Mouse (Mus musculus) cerebellum, adult 2 months (tissue): ENCODE results near the gene Degs2. TPM values are rescaled to one million over a fixed set of nuclear protein-coding genes. Genes with fewer than 3 reads are reported as not detected.
A peak's percentile ranks its signal among the peaks of the same experiment; 100 is the strongest.

ENCODE experiments used
- DNase-seq, 2 experiments: peaks; one replicate each; pipeline ENCODE4 v3.0.0; 2021
- H3K27ac ChIP-seq: fragments of 200-500 bp; 2 replicates; pipeline ENCODE4 v1.5.1; 2012; ENCODE audit warnings: low read length, control low read depth, inconsistent platforms; ENCODE audit not compliant: insufficient read depth
- H3K27me3 ChIP-seq: fragments of 200-500 bp; 2 replicates; pipeline ENCODE4 v1.6.1; 2012; ENCODE audit warnings: inconsistent platforms, mild to moderate bottlenecking, low read length, moderate library complexity; ENCODE audit not compliant: control insufficient read depth, insufficient read depth
- H3K4me1 ChIP-seq: fragments of 200-500 bp; 2 replicates; pipeline ENCODE4 v1.6.1; 2011; ENCODE audit warnings: low read length; ENCODE audit not compliant: control insufficient read depth, insufficient read depth
- H3K4me3 ChIP-seq: fragments of 200-500 bp; replicated peaks from 2 replicates; pipeline ENCODE3; 2011; ENCODE audit warnings: mild to moderate bottlenecking, low read depth, low read length, control low read depth; ENCODE audit not compliant: insufficient read depth
- CTCF ChIP-seq: fragments of 200-500 bp; IDR thresholded peaks from 2 replicates; pipeline ENCODE4 v1.5.1; 2011; ENCODE audit warnings: low read depth, mild to moderate bottlenecking, control low read depth, low read length, moderate library complexity, borderline replicate concordance; ENCODE audit not compliant: insufficient read depth
- POLR2A ChIP-seq: fragments of 200-500 bp; IDR thresholded peaks from 2 replicates; pipeline ENCODE4 v1.6.1; 2011; ENCODE audit warnings: low read length, control low read depth, borderline replicate concordance; ENCODE audit not compliant: insufficient read depth
- WGBS: fragments of 180-500 bp; shearing (Covaris S2); methylation state at CpG from one replicate; pipeline ENCODE4 v1.1.7; 2018; 5-methylcytosine and 5-hydroxymethylcytosine counted together
- polyA plus RNA-seq: library from polyadenylated mRNA; depleted of rRNA; stranded (reverse); fragments of >200 nt; gene quantifications from 2 replicates; pipeline ENCODE4 v1.2.3, GENCODE M21; 2012

Degs2 gene
- polyA plus RNA-seq, 1 experiment: 8.3 TPM

DNA sequence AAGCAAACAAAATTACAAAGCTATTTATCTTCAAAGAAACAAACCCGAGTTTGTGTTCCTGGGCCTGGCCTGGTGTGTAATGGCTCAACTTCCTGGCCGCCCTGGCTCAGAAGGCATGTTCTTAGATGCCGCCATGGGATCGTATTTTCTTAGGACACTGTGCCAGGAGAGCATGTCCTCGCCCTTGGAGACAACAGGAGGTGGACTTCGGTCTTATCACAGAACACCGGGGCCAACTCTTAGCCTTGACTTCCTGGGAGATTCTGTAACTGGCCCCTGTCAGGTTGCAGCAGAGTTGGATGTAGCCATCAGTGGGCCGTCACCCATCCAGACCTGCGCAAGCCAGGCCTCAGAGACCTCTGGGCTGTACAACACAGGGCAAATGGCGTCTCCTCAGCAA lies 2.5 kb downstream of the Degs2 start:
- TF ChIP-seq POLR2A (no peak), CTCF (no peak)
- Histone ChIP-seq H3K27me3 (peaks cover 3% of the 10 kb centered on the region; the same call in 1 of the 2 replicates), H3K27ac (no peak overlapping the region; the same call in 1 of the 2 replicates), H3K4me3 (no peak overlapping the region), H3K4me1 (no peaks in the 10 kb centered on the region)
- WGBS: 65% methylated on average over 10 of the region's 10 CpGs
- no peak for DNase-seq

DNA sequence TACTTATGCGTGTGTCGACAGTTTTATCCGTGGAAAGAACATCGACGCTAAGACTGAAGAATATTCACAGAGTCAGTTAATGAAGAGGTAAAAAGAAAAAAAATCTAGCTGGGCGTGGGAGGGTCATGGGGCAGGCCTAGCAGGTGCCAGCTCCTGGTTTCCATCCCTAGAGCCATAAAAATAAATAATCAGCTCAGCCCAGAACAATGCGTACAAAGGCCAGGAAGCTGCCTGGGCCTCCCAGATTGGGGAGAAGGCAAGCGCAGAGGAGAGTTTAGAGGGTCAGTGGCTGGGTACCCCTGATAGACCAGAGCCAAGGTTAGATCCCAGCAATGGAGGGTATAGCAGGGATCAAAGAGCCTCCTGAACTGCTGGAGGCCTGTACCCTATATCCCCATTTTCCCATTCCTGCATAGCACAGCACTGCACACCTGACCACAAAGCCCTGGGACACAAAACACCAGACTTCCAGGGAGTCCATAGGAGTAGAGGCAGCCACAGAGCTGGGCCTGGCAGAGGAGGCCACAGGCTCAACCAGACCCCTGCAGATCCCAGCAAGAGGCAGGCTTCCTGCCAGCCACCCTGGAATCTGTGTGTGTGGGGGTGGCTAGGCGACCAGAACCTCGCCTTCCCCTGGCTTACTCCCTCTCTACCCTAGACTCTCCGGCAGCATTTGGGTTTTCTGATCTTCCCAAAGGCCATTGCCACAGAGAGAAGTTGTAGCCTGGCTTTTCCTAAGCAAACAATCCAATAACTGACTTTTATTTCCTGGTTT lies 3.2 kb downstream of the Degs2 start:
- H3K27ac ChIP-seq: no peak overlapping the region
- TF ChIP-seq CTCF (no peak), POLR2A (no peak)
- 76% methylated on average over 11 of the region's 11 CpGs for WGBS
- H3K4me1 ChIP-seq: no peaks in the 10 kb centered on the region
- no peak overlapping the region for H3K4me3 ChIP-seq
- peaks cover 3% of the 10 kb centered on the region; the same call in 1 of the 2 replicates for H3K27me3 ChIP-seq
- no peak for DNase-seq

GRCm38 (mm10) chr12:108694223-108694622 lies 7.9 kb downstream of the Degs2 start:
- no peak for TF ChIP-seq CTCF
- TF ChIP-seq POLR2A: no peak
- DNase-seq: no peak
- Histone ChIP-seq H3K27me3 (no peaks in the 10 kb centered on the region), H3K4me3 (no peak overlapping the region), H3K27ac (no peak overlapping the region), H3K4me1 (no peaks in the 10 kb centered on the region)
- WGBS: 91% methylated on average over 1 of the region's 1 CpGs

GRCm38 (mm10) chr12:108693592-108693991 lies 8.5 kb downstream of the Degs2 start:
- Histone ChIP-seq H3K4me1 (no peaks in the 10 kb centered on the region), H3K27ac (no peak overlapping the region), H3K4me3 (no peak overlapping the region), H3K27me3 (no peaks in the 10 kb centered on the region)
- 42% methylated on average over 2 of the region's 2 CpGs for WGBS
- DNase-seq: no peak
- TF ChIP-seq CTCF: no peak
- no peak for TF ChIP-seq POLR2A

DNA sequence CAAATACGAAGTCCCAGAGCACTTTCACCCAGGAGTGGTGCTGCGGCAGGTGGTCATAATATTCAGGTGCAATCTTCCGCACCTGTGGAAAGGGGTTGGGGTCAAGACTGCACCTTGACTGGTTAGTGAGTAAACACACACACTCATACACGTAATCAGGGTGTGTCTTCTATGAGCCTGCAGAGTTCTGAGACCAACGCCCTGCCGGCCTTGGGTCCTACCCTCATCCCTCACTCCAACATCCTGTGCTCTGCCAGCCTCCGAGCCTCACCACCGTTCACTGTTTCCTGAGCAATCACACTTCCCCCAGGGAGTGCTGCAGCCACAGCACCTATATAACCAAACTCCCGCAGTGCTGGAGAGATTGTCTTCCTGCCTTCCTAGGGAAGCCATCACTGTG lies 11.6 kb downstream of the Degs2 start:
- Histone ChIP-seq H3K27ac (no peak overlapping the region), H3K4me3 (no peak overlapping the region), H3K4me1 (peaks cover 8% of the 10 kb centered on the region; the same call in 1 of the 2 replicates), H3K27me3 (no peaks in the 10 kb centered on the region)
- WGBS: 67% methylated on average over 9 of the region's 9 CpGs
- no peak for TF ChIP-seq CTCF
- no peak for TF ChIP-seq POLR2A
- DNase-seq: no peak

GRCm38 (mm10) chr12:108689167-108689566 lies 12.9 kb downstream of the Degs2 start:
- Histone ChIP-seq H3K27ac (no peak overlapping the region), H3K27me3 (no peaks in the 10 kb centered on the region), H3K4me3 (no peak overlapping the region), H3K4me1 (peaks cover 8% of the 10 kb centered on the region; the same call in 1 of the 2 replicates)
- WGBS: 86% methylated on average over 9 of the region's 9 CpGs
- TF ChIP-seq CTCF (no peak), POLR2A (no peak)
- no peak for DNase-seq

DNA sequence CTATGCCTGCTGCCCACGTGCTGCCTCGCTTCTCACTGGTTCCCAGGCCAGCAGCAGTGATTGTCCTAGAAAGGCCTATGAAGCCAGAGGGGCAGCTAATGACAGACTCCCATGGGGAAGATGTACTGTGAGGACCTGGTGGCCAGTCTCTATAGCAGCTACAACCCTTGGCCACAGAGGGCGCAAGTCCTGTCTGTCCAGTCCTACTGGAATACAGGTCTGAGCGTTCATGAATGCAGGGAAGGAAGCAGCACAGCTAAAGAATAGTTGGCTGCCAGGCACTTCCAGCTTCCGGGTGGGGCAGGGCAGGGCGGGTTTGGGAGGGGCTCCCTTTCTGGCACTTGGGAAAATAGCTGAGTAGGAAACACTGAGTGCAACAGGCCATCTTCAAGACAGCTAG lies 15.2 kb downstream of the Degs2 start:
- no peak overlapping the region for H3K27ac ChIP-seq
- 62% methylated on average over 6 of the region's 6 CpGs for WGBS

DNA sequence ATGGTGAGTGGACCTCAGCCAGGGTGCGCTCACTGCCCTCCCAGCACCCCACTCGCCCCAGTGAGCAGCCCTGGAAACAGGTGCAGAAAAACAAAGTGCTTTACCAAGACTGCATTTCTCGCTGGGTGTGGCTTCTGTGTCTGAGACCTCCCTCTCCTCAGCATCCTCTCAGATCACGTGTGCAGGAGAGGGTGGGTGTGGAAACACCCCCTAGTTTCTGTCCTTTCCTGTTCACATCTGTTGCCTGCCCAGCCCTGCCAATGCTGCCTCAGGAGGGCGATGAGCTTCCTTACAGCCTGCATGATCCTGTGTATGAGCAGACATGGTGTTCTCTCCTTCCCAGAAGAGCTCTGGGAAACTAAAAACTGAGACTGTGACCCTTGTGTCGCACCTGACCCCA lies 15.7 kb downstream of the Degs2 start:
- 50% methylated on average over 6 of the region's 6 CpGs for WGBS

More for the DNA sequence above, 15.2 kb downstream of the Degs2 start:
- TF ChIP-seq POLR2A (no peak), CTCF (peak; percentile 23; the same call in 1 of the 2 replicates)
- Histone ChIP-seq H3K4me3 (no peak overlapping the region), H3K27me3 (no peaks in the 10 kb centered on the region), H3K4me1 (peaks cover 8% of the 10 kb centered on the region; the same call in 1 of the 2 replicates)
- no peak for DNase-seq

More for the DNA sequence above, 15.7 kb downstream of the Degs2 start:
- Histone ChIP-seq H3K4me1 (peaks cover 8% of the 10 kb centered on the region; the same call in 1 of the 2 replicates), H3K27me3 (no peaks in the 10 kb centered on the region), H3K27ac (no peak overlapping the region), H3K4me3 (no peak overlapping the region)
- TF ChIP-seq CTCF (no peak), POLR2A (no peak)
- DNase-seq: no peak
